Mouse (Mus musculus): ENCODE data around the gene Ak1. TPM values are rescaled to one million over a fixed set of nuclear protein-coding genes. Genes with fewer than 3 reads are reported as not detected.

Gene Ak1
- total and polyA plus RNA-seq, 2 experiments from 2014 or later, result 107 to 114 TPM

GRCm38 (mm10) chr2:32642813-32643212 lies 21.3 kb downstream of the Ak1 start:
- Histone ChIP-seq H3K4me1 (ENCODE audit: insufficient read depth, low read length) (no peaks in the 10 kb centered on the region), H3K4me2 (ENCODE audit: low read depth, low read length, poor library complexity, severe bottlenecking) (no peak overlapping the region), H3K36me3 (ENCODE audit: insufficient read depth, low read length) (no peaks in the 10 kb centered on the region), H3K27ac (ENCODE audit: low read depth, low read length) (no peak overlapping the region), H3K27me3 (ENCODE audit: insufficient read depth, low read length) (no peaks in the 10 kb centered on the region; the same call in 1 of the 2 replicates), H3K9me3 (ENCODE audit: low read length) (no peaks in the 10 kb centered on the region), H3K4me3 (ENCODE audit: low read depth, low read length) (no peak overlapping the region), H3K9ac (replicated peaks; ENCODE audit: low read length, poor library complexity, severe bottlenecking) (no peak overlapping the region)
- DNase-seq (ENCODE audit: low spot score), result no peak
- ATAC-seq (ENCODE audit: low FRiP score), result no peak
- TF ChIP-seq CTCF (IDR thresholded peaks at IDR 0.05), result no peak
- WGBS, result 76% methylated on average over 7 of the region's 7 CpGs

- 86% methylated on average over 9 of the region's 9 CpGs for WGBS
- H3K27ac ChIP-seq (ENCODE audit: low read depth, low read length), result no peak overlapping the region
- no peaks in the 10 kb centered on the region for H3K9me3 ChIP-seq (ENCODE audit: low read length)
- H3K9ac ChIP-seq (replicated peaks; ENCODE audit: low read length, poor library complexity, severe bottlenecking), result no peak overlapping the region
- no peaks in the 10 kb centered on the region for H3K4me1 ChIP-seq (ENCODE audit: insufficient read depth, low read length)
- ATAC-seq (ENCODE audit: low FRiP score), result no peak
- no peak for TF ChIP-seq CTCF (IDR thresholded peaks at IDR 0.05)
- no peak overlapping the region for H3K4me3 ChIP-seq (ENCODE audit: low read depth, low read length)
- no peaks in the 10 kb centered on the region for H3K36me3 ChIP-seq (ENCODE audit: insufficient read depth, low read length)
- no peaks in the 10 kb centered on the region; the same call in 1 of the 2 replicates for H3K27me3 ChIP-seq (ENCODE audit: insufficient read depth, low read length)
- DNase-seq (ENCODE audit: low spot score), result no peak
- no peak overlapping the region for H3K4me2 ChIP-seq (ENCODE audit: low read depth, low read length, poor library complexity, severe bottlenecking)
Observed at GRCm38 (mm10) chr2:32644083-32644482, 22.5 kb downstream of the Ak1 start.

- WGBS, result 87% methylated on average over 8 of the region's 8 CpGs
- no peak overlapping the region for H3K4me3 ChIP-seq (ENCODE audit: low read depth, low read length)
- no peak overlapping the region for H3K27ac ChIP-seq (ENCODE audit: low read depth, low read length)
- ATAC-seq (ENCODE audit: low FRiP score) (no peak), DNase-seq (ENCODE audit: low spot score) (no peak)
- no peaks in the 10 kb centered on the region for H3K36me3 ChIP-seq (ENCODE audit: insufficient read depth, low read length)
- H3K4me2 ChIP-seq (ENCODE audit: low read depth, low read length, poor library complexity, severe bottlenecking), result no peak overlapping the region
- H3K9ac ChIP-seq (replicated peaks; ENCODE audit: low read length, poor library complexity, severe bottlenecking), result no peak overlapping the region
- TF ChIP-seq CTCF (IDR thresholded peaks at IDR 0.05), result no peak
- H3K9me3 ChIP-seq (ENCODE audit: low read length), result no peaks in the 10 kb centered on the region
- H3K27me3 ChIP-seq (ENCODE audit: insufficient read depth, low read length), result no peaks in the 10 kb centered on the region; the same call in 1 of the 2 replicates
- H3K4me1 ChIP-seq (ENCODE audit: insufficient read depth, low read length), result no peaks in the 10 kb centered on the region
Observed at GRCm38 (mm10) chr2:32644799-32645475, 23.4 kb downstream of the Ak1 start.

GRCm38 (mm10) chr2:32645647-32646046 lies 24.1 kb downstream of the Ak1 start:
- Histone ChIP-seq H3K4me3 (ENCODE audit: low read depth, low read length) (no peak overlapping the region), H3K36me3 (ENCODE audit: insufficient read depth, low read length) (no peaks in the 10 kb centered on the region), H3K4me1 (ENCODE audit: insufficient read depth, low read length) (no peaks in the 10 kb centered on the region), H3K9me3 (ENCODE audit: low read length) (no peaks in the 10 kb centered on the region), H3K4me2 (ENCODE audit: low read depth, low read length, poor library complexity, severe bottlenecking) (no peak overlapping the region), H3K9ac (replicated peaks; ENCODE audit: low read length, poor library complexity, severe bottlenecking) (no peak overlapping the region), H3K27ac (ENCODE audit: low read depth, low read length) (no peak overlapping the region), H3K27me3 (ENCODE audit: insufficient read depth, low read length) (no peaks in the 10 kb centered on the region; the same call in 1 of the 2 replicates)
- WGBS, result 61% methylated on average over 3 of the region's 3 CpGs
- no peak for TF ChIP-seq CTCF (IDR thresholded peaks at IDR 0.05)
- ATAC-seq (ENCODE audit: low FRiP score) (no peak), DNase-seq (ENCODE audit: low spot score) (no peak)

- H3K9ac ChIP-seq (replicated peaks; ENCODE audit: low read length, poor library complexity, severe bottlenecking), result no peak within 1 kb of the TSS
- ATAC-seq (ENCODE audit: low FRiP score), result no peak
- peak within 1 kb of the TSS; percentile 24 for H3K4me3 ChIP-seq (ENCODE audit: low read depth, low read length)
- no peaks in the 10 kb centered on the region for H3K9me3 ChIP-seq (ENCODE audit: low read length)
- TF ChIP-seq CTCF (IDR thresholded peaks at IDR 0.05), result no peak
- 59% methylated on average over 31 of the region's 31 CpGs for WGBS
- H3K27me3 ChIP-seq (ENCODE audit: insufficient read depth, low read length), result no peaks in the 10 kb centered on the region; the same call in 1 of the 2 replicates
- H3K27ac ChIP-seq (ENCODE audit: low read depth, low read length), result 0 out of 2 replicates have a peak within 1 kb of the TSS, but pooled peaks have one; percentile 32
- H3K36me3 ChIP-seq (ENCODE audit: insufficient read depth, low read length), result no peaks in the 10 kb centered on the region
- DNase-seq (ENCODE audit: low spot score), result no peak
- H3K4me2 ChIP-seq (ENCODE audit: low read depth, low read length, poor library complexity, severe bottlenecking), result no peak within 1 kb of the TSS; the same call in 1 of the 2 replicates
- H3K4me1 ChIP-seq (ENCODE audit: insufficient read depth, low read length), result no peaks in the 10 kb centered on the region
Observed at GRCm38 (mm10) chr2:32646379-32647056, 25.0 kb downstream of the Ak1 start, which contains the start of gene Eng. Eng (plus strand) TSS chr2:32646595.

- Histone ChIP-seq H3K4me1 (ENCODE audit: insufficient read depth, low read length) (no peaks in the 10 kb centered on the region), H3K36me3 (ENCODE audit: insufficient read depth, low read length) (no peaks in the 10 kb centered on the region), H3K27me3 (ENCODE audit: insufficient read depth, low read length) (no peaks in the 10 kb centered on the region; the same call in 1 of the 2 replicates), H3K4me3 (ENCODE audit: low read depth, low read length) (peak overlapping the region; percentile 24), H3K27ac (ENCODE audit: low read depth, low read length) (no peak overlapping the region), H3K9me3 (ENCODE audit: low read length) (no peaks in the 10 kb centered on the region), H3K9ac (replicated peaks; ENCODE audit: low read length, poor library complexity, severe bottlenecking) (no peak overlapping the region), H3K4me2 (ENCODE audit: low read depth, low read length, poor library complexity, severe bottlenecking) (no peak overlapping the region)
- no peak for TF ChIP-seq CTCF (IDR thresholded peaks at IDR 0.05)
- 89% methylated on average over 7 of the region's 7 CpGs for WGBS
- DNase-seq (ENCODE audit: low spot score) (no peak), ATAC-seq (ENCODE audit: low FRiP score) (no peak)
Observed at GRCm38 (mm10) chr2:32647366-32647765, 25.8 kb downstream of the Ak1 start.

All from midbrain, postnatal 0 days (tissue).